Mouse (Mus musculus): ENCODE results near the gene Gnai2.
"Not testable (repeated sequence)": the region's sequence is repeated elsewhere in the genome, so short reads cannot be mapped to it uniquely, and the experiment has no call there.

The Gnai2 gene

GRCm38 (mm10) chr9:107586504-107586903 lies 48.7 kb downstream of the Gnai2 start:
- no peak for DNase-seq

- DNase-seq, result no peak
Observed at GRCm38 (mm10) chr9:107583174-107583573, 52.0 kb downstream of the Gnai2 start.

- DNase-seq, result no peak
Observed at GRCm38 (mm10) chr9:107582509-107583062, 52.6 kb downstream of the Gnai2 start.

- no peak for DNase-seq
Observed at GRCm38 (mm10) chr9:107581584-107581983, 53.6 kb downstream of the Gnai2 start.

GRCm38 (mm10) chr9:107580501-107581317 lies 54.5 kb downstream of the Gnai2 start, which contains the start of gene Hyal3:
Gene Hyal3 (plus strand): TSS chr9:107580818.
- DNase-seq, result peak; percentile 97

- no peak for DNase-seq
Observed at GRCm38 (mm10) chr9:107579023-107579900, 55.9 kb downstream of the Gnai2 start.

- no peak for DNase-seq
Observed at GRCm38 (mm10) chr9:107578587-107578986, 56.6 kb downstream of the Gnai2 start, which contains the start of gene Naa80. Gene Naa80 (plus strand): TSS chr9:107578887.

GRCm38 (mm10) chr9:107577871-107578270 lies 57.3 kb downstream of the Gnai2 start:
- DNase-seq, result no peak

- DNase-seq, result peak; percentile 91
Observed at GRCm38 (mm10) chr9:107576357-107577107, 58.6 kb downstream of the Gnai2 start, which contains the start of gene Hyal1. Gene Hyal1 (plus strand): TSS chr9:107576927.

GRCm38 (mm10) chr9:107575579-107576356 lies 59.4 kb downstream of the Gnai2 start:
- no peak for DNase-seq

GRCm38 (mm10) chr9:107573774-107574173 lies 61.4 kb downstream of the Gnai2 start:
- not testable (repeated sequence) for DNase-seq

- DNase-seq, result no peak
Observed at GRCm38 (mm10) chr9:107572327-107572662, 62.9 kb downstream of the Gnai2 start.

GRCm38 (mm10) chr9:107571534-107572326 lies 63.4 kb downstream of the Gnai2 start:
- peak; percentile 71 for DNase-seq

- DNase-seq, result no peak
Observed at GRCm38 (mm10) chr9:107570845-107571244, 64.3 kb downstream of the Gnai2 start.

GRCm38 (mm10) chr9:107570016-107570415 lies 65.2 kb downstream of the Gnai2 start:
- DNase-seq, result no peak

GRCm38 (mm10) chr9:107569270-107569669 lies 65.9 kb downstream of the Gnai2 start:
- no peak for DNase-seq

- peak; percentile 93 for DNase-seq
Observed at GRCm38 (mm10) chr9:107568331-107569261, 66.6 kb downstream of the Gnai2 start.

- peak; percentile 78 for DNase-seq
Observed at GRCm38 (mm10) chr9:107567702-107568319, 67.4 kb downstream of the Gnai2 start, which contains the start of gene Hyal2. Gene Hyal2 (plus strand): TSS chr9:107567945.

GRCm38 (mm10) chr9:107566855-107567254 lies 68.3 kb downstream of the Gnai2 start:
- DNase-seq, result peak; percentile 88
